Mouse (Mus musculus) embryo, embryonic 10 days (tissue): ENCODE measurements around the gene Ogfod2.

Experiments
- DNase-seq: peaks from one replicate; pipeline ENCODE4 v3.0.0-alpha.2; 2015; ENCODE audit warnings: low spot score

Ogfod2 gene

GRCm38 (mm10) chr5:124111742-124112497, at the start of gene Ogfod2:
Gene Ogfod2 (plus strand): TSS chr5:124112297.
- peak; percentile 98 for DNase-seq

- no peak for DNase-seq
Measured at GRCm38 (mm10) chr5:124069657-124070056, 42.4 kb upstream of the Ogfod2 start.

- DNase-seq: peak; percentile 66
Measured at GRCm38 (mm10) chr5:124073682-124074081, 38.4 kb upstream of the Ogfod2 start.

GRCm38 (mm10) chr5:124074845-124075307, 37.2 kb upstream of the Ogfod2 start:
- peak; percentile 23 for DNase-seq

GRCm38 (mm10) chr5:124075716-124076115, 36.4 kb upstream of the Ogfod2 start:
- no peak for DNase-seq

- DNase-seq: no peak
Measured at GRCm38 (mm10) chr5:124076559-124076958, 35.5 kb upstream of the Ogfod2 start.

- no peak for DNase-seq
Measured at GRCm38 (mm10) chr5:124077241-124077640, 34.9 kb upstream of the Ogfod2 start.

- DNase-seq: no peak
Measured at GRCm38 (mm10) chr5:124077856-124078460, 34.1 kb upstream of the Ogfod2 start.

- DNase-seq: no peak
Measured at GRCm38 (mm10) chr5:124078794-124079416, 33.2 kb upstream of the Ogfod2 start.

- DNase-seq: no peak
Measured at GRCm38 (mm10) chr5:124079880-124080279, 32.2 kb upstream of the Ogfod2 start.

GRCm38 (mm10) chr5:124082447-124082846, 29.6 kb upstream of the Ogfod2 start:
- no peak for DNase-seq

- no peak for DNase-seq
Measured at GRCm38 (mm10) chr5:124082941-124083688, 29.0 kb upstream of the Ogfod2 start.

GRCm38 (mm10) chr5:124083850-124084587, 28.1 kb upstream of the Ogfod2 start:
- no peak for DNase-seq

GRCm38 (mm10) chr5:124084588-124085173, 27.4 kb upstream of the Ogfod2 start:
- DNase-seq: peak; percentile 90

GRCm38 (mm10) chr5:124085513-124085912, 26.6 kb upstream of the Ogfod2 start:
- DNase-seq: no peak

- DNase-seq: no peak
Measured at GRCm38 (mm10) chr5:124086876-124087275, 25.2 kb upstream of the Ogfod2 start.

GRCm38 (mm10) chr5:124089868-124090267, 22.2 kb upstream of the Ogfod2 start:
- DNase-seq: no peak

GRCm38 (mm10) chr5:124091951-124092406, 20.1 kb upstream of the Ogfod2 start:
- no peak for DNase-seq

GRCm38 (mm10) chr5:124093120-124093794, 18.8 kb upstream of the Ogfod2 start:
- DNase-seq: no peak

- DNase-seq: no peak
Measured at GRCm38 (mm10) chr5:124093852-124094604, 18.1 kb upstream of the Ogfod2 start.
